Mouse (Mus musculus) frontal cortex, postnatal 36 days (tissue): ENCODE data around the gene Cct5.
"Not testable (repeated sequence)": the region's sequence is repeated elsewhere in the genome, so short reads cannot be mapped to it uniquely, and the experiment has no call there.

Experiments
- DNase-seq, 2 experiments: peaks; one replicate each; pipeline ENCODE4 v3.0.0; 2022; ENCODE audit warnings: low spot score in 2 of 2

The Cct5 gene

GRCm38 (mm10) chr15:31599834-31600233, 1.8 kb downstream of the Cct5 start:
- no peak for DNase-seq

DNA sequence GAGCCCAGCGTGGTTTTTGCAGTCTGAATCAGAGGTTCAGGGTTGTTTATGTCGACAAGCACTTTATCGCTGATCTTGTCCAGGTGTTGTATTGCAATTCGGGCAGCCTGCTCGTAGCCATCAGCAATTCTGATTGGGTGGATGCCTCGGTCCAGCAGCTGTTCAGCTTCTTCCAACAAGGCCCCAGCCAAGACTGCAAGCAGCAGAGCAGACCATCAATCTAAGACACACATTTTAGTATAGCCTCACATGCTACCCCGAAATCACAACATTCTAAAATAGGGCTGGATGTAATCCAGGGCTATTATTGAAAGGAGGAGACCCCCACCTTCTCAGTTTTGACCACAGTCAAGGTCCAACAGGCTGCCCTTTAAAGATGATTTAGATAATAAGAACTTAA, 6.0 kb downstream of the Cct5 start:
- DNase-seq = no peak

DNA sequence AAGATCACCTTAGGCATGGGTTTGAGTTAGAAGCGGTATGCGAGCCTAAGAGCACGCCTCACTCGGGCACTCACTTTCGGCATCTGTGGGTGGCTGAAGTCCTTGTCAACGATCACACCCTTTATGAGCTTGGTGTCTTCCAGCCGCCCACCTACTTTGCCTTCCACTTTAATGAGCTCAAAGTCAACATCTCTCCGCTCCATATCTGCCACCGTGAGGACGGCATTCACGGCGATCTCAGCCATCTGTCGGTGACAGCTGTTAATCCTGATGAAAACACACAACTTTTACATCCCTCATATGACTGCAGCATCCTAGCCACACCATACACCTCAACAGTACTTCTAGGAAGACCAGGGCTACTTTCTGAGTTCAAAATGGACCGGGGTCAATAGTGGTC, 7.3 kb downstream of the Cct5 start:
- peak in 1 of 2 experiments; percentile 38 for DNase-seq

DNA sequence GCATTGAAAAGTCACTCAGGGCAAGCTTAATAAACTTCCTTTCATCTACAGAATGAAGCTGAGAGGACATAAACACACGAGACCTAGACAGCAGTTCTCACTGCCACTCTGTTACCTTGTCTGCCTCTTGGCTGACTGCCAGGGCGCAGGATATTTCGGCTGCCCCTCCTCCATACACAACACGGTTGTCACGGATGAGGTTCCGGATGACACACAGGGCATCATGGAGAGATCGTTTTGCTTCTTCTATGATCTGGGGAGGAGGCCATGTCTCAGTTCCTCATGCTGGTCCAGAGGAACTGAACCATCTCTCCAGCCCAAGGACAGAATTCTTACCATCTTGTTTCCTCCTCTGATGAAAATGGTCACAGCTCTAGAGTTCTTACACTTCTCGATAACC, 9.1 kb downstream of the Cct5 start:
- no peak for DNase-seq

DNA sequence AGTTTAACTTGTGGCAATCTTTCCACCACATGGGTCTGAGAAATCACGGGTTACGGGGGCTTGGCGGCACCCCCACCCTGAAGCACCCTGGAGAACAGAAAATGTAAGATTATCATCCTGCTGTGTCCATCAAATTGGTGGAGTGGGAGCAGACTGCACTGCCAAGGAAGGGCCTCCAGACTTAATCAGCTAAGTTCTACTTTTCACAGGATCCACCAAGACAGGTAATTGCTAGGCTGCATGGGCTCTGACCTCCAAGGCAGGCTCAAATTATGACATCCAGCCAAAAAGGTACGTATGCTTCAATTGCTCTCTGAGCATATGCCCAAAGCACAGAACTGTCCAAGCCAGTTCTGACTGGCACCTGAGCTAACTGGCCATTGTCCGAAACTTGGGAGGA, 11.4 kb downstream of the Cct5 start:
- DNase-seq = no peak

- no peak for DNase-seq
Observed at GRCm38 (mm10) chr15:31588989-31589640, 12.5 kb downstream of the Cct5 start.

DNA sequence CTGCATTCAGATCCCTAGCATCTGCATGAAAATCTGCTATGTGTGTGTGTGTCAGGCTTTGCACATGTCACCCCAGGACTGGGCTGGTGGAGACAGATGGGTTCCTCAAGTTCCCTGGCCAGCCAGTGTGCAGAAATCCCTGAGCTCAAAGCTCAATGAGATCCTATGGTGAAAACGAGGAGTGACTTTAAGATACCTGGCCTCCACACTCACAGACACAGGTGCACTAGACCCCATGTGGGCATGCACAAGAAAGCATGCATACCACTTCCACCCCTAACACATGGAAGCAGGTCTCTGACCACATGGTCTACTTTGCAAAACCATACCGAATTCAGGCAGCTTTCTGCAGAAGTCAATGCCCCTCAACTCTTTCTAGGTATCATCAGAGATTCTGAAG, 13.8 kb downstream of the Cct5 start:
- no peak for DNase-seq

GRCm38 (mm10) chr15:31586519-31586918, 15.1 kb downstream of the Cct5 start:
- peak; percentile 86 to 93 for DNase-seq

DNA sequence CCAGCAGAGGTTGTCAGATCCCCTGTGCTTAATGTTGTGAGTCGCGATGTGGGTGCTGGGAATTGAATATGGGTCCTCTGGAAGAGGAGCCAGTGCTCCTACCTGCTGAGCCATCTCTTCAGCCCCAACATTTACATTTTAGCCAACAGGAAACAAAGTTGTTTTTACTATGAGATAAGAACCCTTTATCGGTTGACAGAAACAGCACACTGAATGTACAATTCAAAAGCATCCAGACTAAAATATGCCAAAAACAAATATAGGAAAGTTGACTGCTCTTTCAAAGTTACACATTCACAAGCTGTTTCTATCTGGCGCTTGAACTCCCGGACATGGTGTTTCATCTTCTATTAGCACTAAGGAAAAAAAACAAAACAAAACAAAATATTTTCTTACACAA, 15.5 kb downstream of the Cct5 start:
- DNase-seq = no peak

DNA sequence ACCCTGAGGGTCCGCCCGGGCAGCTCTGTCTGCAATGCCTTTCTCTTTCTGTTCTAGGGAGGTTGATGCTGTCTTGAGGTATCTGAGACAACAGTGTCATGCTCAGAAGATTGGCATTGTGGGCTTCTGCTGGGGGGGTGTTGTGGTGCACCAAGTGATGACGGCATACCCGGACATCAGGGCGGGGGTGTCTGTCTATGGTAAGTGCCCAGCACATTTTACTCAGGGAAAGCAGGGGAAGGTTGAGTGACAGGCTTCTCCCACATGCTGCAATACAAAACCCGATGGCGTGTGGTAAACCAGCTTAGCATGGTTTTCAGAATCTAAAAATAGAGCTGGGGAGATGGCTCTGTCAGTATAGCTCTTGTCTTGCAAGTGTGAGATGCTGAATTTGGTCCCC, 16.4 kb downstream of the Cct5 start:
- DNase-seq = peak; percentile 28 to 62

- no peak for DNase-seq
Observed at GRCm38 (mm10) chr15:31583304-31584085, 18.1 kb downstream of the Cct5 start.

- DNase-seq = not testable (repeated sequence)
Observed at GRCm38 (mm10) chr15:31581086-31581485, 20.5 kb downstream of the Cct5 start.

- no peak for DNase-seq
Observed at GRCm38 (mm10) chr15:31576076-31576475, 25.5 kb downstream of the Cct5 start.

- no peak for DNase-seq
Observed at GRCm38 (mm10) chr15:31573692-31574091, 27.9 kb downstream of the Cct5 start.

DNA sequence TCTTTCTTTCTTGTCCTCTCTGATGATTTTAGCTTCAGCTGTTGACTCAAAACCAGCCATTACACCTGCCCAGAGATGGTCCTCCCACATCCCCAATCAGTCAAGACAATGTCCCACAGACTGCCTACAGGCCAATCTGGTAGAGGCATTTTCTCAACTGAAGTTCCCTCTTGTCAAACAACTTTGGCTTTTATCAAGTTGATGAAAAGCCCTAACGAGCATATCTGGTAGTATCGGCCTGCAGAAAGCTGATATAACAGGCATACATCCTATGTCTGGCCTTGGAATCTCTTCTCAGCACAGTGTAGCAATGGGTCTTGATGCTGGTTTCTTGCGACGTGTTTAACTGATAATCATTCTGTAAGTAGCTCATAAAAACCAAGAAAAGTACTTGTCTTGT, 28.3 kb downstream of the Cct5 start:
- no peak for DNase-seq

DNA sequence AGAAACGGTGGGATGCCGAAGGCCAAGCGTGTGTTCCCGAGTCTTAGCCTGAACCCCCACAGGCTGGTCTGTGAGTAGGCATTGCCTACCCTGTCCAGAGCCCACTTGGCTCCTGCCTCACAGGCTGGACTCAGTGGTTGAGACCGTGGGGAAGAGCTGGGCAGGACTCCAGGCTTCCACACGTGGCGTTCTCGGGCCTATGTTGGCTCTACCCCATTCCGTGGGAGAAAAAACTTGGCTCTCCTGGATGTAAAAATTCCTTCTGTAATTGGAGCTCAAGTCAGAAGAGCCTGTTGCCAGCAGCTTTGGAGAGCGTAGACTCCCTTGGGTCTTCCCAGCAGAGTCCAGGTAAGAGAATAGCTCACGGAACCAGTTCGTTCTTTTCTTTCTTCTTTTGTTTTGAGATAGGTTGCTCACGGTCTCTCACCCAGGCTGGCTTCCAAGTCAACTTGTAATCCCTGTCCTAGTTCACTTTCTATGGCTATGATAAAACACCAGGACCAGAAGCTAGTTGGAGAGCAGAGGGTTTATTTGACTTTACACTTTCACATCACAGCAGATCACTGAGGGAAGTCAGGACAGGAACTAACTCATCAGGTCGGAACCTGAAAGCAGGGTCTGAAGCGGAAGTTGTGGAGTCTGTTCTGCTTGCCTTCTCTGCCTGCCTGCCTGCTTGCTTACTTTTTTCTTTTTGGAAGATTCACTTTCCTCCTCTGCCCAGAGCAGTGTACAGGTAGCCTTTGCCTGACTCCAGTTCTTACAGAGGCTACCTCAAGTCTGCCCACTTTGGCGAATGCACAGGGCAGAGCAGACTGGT, 29.5 kb downstream of the Cct5 start:
- DNase-seq = peak in 1 of 2 experiments; percentile 62

DNA sequence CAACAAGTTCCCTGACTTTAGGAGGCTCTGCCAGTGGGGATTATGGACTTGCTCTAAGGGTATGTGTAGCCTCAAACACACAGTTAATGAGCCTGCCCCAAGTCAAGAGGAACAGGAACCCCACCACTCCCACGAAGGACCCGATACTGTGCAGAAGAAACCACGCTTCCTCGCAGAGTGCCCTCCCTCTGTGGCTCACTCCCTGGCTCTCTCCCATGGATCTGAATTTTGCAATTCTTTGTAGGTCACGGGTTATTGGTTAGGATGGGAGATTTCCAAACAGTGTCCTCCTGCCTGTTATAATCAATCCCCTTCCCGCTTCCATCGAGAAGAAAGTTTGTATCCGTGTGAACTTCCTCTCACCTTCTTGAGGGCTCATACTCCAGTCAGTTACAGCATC, 30.6 kb downstream of the Cct5 start:
- no peak for DNase-seq

DNA sequence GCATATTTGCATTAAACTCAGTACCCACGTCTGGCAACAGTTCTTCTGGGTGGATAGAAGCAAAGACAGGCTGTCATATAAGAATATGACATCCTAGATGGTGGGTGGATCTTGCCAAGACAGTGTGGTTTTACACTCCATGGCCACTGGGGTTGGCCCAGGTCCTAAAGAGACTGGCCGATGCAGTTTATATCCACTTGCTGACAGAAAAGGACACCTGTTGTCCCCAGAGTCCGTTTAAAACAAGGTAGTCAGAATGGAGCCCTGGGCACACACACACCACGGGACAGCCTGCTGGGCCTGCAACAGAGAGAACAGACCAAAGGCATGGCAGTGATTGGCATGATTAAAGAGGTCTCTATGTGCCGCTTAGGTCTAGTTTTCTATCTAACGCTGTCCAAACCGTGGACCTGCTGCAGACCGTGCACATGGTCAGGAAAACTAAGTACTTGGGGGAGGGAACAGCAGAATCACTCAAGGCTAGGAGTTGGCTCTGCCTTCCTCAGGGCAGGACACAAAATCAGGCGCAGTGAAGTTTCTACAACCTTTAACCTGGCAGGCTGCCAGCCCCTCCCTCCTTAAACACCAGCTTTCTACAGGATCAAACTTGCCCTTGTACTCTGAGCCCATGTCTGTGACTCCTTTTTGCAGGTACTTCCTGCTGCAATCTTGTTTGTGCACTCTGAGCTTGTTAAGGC, 32.1 kb downstream of the Cct5 start:
- DNase-seq = no peak

DNA sequence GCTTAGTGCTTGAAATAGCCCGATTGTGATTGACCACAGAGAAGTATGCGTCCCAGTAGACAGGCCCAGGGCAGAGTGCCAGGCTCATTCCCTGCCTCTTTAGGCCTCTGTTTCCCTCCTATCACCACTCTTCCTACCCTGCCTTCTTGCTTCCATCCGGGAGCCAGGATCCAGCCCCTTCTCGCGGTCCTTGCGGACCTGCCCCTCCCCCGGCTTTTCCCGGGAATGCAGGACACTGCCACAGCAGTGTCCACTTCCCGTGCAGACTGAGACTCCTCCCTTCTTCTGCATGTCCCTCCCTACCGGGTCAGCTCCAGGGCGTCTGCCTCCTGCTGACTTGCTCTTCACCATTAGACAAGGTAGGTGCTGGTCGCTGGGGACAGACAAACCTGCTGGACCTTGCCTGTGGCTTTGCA, 33.0 kb downstream of the Cct5 start:
- no peak for DNase-seq

GRCm38 (mm10) chr15:31567431-31567830, 34.2 kb downstream of the Cct5 start:
- no peak for DNase-seq

DNA sequence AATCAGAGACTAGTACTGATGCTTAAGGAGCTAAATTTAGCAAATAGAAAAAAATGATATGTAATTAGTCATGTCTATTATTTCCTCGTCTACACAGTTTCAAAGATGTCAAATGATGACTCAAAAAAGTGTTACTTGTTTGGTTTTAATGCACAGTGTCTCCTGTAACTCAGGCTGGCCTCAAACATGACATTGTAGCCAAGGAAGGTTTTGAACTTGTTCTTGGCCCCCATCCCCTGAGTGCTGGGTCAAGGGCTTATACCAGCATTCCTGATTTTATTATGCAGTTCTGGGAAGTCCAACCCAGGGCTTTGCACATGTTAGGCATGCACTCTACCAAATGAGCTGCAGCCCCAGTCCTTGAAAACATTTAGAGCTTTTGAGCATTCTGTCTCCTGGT, 35.8 kb downstream of the Cct5 start:
- no peak for DNase-seq

DNA sequence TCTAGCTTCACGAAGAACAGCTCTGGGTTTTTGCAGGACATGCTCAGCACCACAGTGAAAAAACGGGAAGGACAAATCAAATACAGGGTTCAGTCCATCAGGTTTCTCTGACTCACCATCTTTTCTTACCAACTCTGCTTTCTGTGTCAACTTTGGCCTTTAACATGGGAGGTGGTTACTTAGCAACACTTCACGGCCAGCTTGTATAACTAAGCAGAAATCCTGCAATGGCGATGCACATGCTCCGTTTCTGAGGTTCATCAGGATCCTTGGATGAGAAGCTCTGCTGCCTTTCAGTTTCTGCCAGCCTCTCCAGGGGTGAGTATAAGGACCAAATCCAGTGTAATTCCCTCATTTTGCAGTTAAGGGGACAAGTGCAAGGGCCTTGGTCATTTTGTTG, 36.4 kb downstream of the Cct5 start, which contains the start of gene Cmbl:
TSS of gene Cmbl (plus strand) at position 206 of the 400 bp plus-strand sequence.
- peak in 1 of 2 experiments; percentile 18 for DNase-seq
